Mouse (Mus musculus) liver, postnatal 0 days (tissue): ENCODE data around the gene Pafah1b2. TPM values are rescaled to one million over a fixed set of nuclear protein-coding genes. Genes with fewer than 3 reads are reported as not detected.

Experiments used
- ATAC-seq: fragments of 200-750 bp; cut with Nextera tagmentation; 2 replicates; pipeline ENCODE4 v1.8.0; 2017; ENCODE audit warnings: mild to moderate bottlenecking, moderate library complexity
- DNase-seq: peaks from one replicate; pipeline ENCODE4 v3.0.0-alpha.2; 2016
- H3K27ac ChIP-seq: fragments of 300-500 bp; sonication (generic); 2 replicates; pipeline ENCODE4 v1.5.1; 2014; ENCODE audit warnings: antibody characterized with exemption, moderate library complexity, mild to moderate bottlenecking, low read depth
- H3K27me3 ChIP-seq: fragments of 300-500 bp; sonication (generic); 2 replicates; pipeline ENCODE4 v1.6.1; 2014; ENCODE audit warnings: low read length, control low read depth, mixed read lengths; ENCODE audit not compliant: insufficient read depth
- H3K36me3 ChIP-seq: fragments of 300-500 bp; sonication (generic); replicated peaks from 2 replicates; pipeline ENCODE4 v1.6.1; 2014; ENCODE audit warnings: mild to moderate bottlenecking, control low read depth, low read length, moderate library complexity, mixed read lengths; ENCODE audit not compliant: insufficient read depth
- H3K4me1 ChIP-seq: fragments of 300-500 bp; sonication (generic); 2 replicates; pipeline ENCODE4 v1.6.1; 2014; ENCODE audit warnings: antibody characterized with exemption, mild to moderate bottlenecking, control low read depth; ENCODE audit not compliant: insufficient read depth
- H3K4me2 ChIP-seq: fragments of 300-500 bp; sonication (generic); 2 replicates; pipeline ENCODE4 v1.6.1; 2014; ENCODE audit warnings: low read depth, mild to moderate bottlenecking, low read length, moderate library complexity, mixed read lengths
- H3K4me3 ChIP-seq: fragments of 300-500 bp; sonication (generic); 2 replicates; pipeline ENCODE4 v1.5.1; 2014; ENCODE audit warnings: low read depth, low read length
- H3K9ac ChIP-seq: fragments of 300-500 bp; sonication (generic); replicated peaks from 2 replicates; pipeline ENCODE4 v1.6.1; 2014; ENCODE audit warnings: mild to moderate bottlenecking, moderate library complexity
- H3K9me3 ChIP-seq: fragments of 300-500 bp; sonication (generic); 2 replicates; pipeline ENCODE4 v1.6.1; 2016; ENCODE audit warnings: mild to moderate bottlenecking, control low read depth, low read length, mixed read lengths
- CTCF ChIP-seq: sonication (generic); IDR thresholded peaks from 2 replicates; pipeline ENCODE4 v1.5.1; 2016; ENCODE audit warnings: antibody characterized with exemption, low read depth
- EP300 ChIP-seq: IDR thresholded peaks from 2 replicates; pipeline ENCODE4 v1.6.1; 2016; ENCODE audit warnings: antibody characterized with exemption, low read depth, mild to moderate bottlenecking
- WGBS: fragments of 180-500 bp; shearing (Covaris S2); extraction: QIAGEN DNeasy Blood & Tissue Kit; methylation state at CpG from one replicate; pipeline ENCODE4 v1.1.7; 2014; ENCODE audit not compliant: insufficient replicate concordance; 5-methylcytosine and 5-hydroxymethylcytosine counted together
- polyA plus RNA-seq: library from polyadenylated mRNA; unstranded; fragments of >200 nt; fragmentation: Nextera tagmentation; extraction: Ambion mirVana; gene quantifications from 2 replicates; pipeline ENCODE4 v1.2.1, GENCODE M21; 2015

Gene Pafah1b2
- polyA plus RNA-seq, result 35.8 and 42.6 TPM in 2 replicates

GRCm38 (mm10) chr9:46012091-46013008 is at the start of gene Pafah1b2, which contains the start of gene Sik3:
TSS of gene Pafah1b2 (minus strand) at chr9:46012690.
TSS of gene Sik3 (plus strand) at chr9:46012820.
- H3K4me1 ChIP-seq, result peaks cover 37% of the 10 kb centered on the region

DNA sequence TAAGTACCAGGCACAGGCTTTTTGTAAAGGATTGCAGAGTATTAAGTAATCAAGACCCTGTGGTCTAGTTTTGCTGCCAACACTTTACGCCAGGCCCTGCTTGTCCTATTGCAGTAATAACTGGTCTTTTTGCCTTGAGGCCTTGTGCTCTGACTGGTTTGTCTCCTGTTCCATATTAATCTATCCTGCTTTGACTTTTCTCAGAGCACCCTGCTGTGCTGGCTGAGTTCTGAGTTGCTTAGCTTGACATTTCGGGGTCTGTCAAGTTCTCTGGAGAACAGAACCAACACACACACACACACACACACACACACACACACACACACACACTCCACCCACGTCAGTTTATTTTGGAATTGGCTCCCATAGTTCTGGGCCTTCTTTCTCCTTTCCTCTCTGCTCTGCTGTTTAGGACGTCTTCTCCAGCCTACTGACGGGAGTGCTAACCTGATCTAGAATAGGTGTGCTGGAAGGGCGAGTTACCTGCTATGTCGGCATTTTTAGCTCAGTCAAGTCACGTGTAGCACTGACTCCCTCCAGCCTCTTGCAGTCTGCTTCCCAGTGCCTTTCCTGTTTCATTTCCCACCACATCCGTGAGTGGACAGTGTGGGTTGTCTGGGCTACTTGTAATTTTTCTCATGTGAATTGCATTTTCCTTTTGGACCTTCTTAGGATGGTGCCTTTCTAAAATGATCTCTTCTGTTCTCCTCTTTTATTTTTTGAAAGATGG is 49.4 kb upstream of the Pafah1b2 start:
- TF ChIP-seq EP300, result no peak
- no peak for TF ChIP-seq CTCF
- H3K4me2 ChIP-seq, result peak overlapping the region; percentile 18; the same call in 1 of the 2 replicates
- peaks cover 30% of the 10 kb centered on the region for H3K4me1 ChIP-seq
- H3K27ac ChIP-seq, result peak overlapping the region; percentile 76
- H3K9ac ChIP-seq, result no peak overlapping the region
- DNase-seq (peak; percentile 35), ATAC-seq (peak; percentile 83)
- H3K4me3 ChIP-seq, result no peak overlapping the region
- H3K27me3 ChIP-seq, result no peaks in the 10 kb centered on the region
- 55% methylated on average over 9 of the region's 9 CpGs for WGBS
- no peaks in the 10 kb centered on the region for H3K9me3 ChIP-seq
- H3K36me3 ChIP-seq, result no peaks in the 10 kb centered on the region

More at GRCm38 (mm10) chr9:46012091-46013008, at the start of gene Pafah1b2, which contains the start of gene Sik3:
- ATAC-seq (peak; percentile 86), DNase-seq (peak; percentile 95)
- peak within 1 kb of the TSS; percentile 85 for H3K4me3 ChIP-seq
- no peaks in the 10 kb centered on the region for H3K27me3 ChIP-seq
- H3K9me3 ChIP-seq, result no peaks in the 10 kb centered on the region
- H3K4me2 ChIP-seq, result peak within 1 kb of the TSS; percentile 86
- WGBS, result 4% methylated on average over 42 of the region's 78 CpGs
- H3K9ac ChIP-seq, result peak within 1 kb of the TSS; percentile 88
- TF ChIP-seq CTCF (peak; percentile 84), EP300 (no peak)
- H3K27ac ChIP-seq, result peak within 1 kb of the TSS; percentile 91
- no peaks in the 10 kb centered on the region for H3K36me3 ChIP-seq

DNA sequence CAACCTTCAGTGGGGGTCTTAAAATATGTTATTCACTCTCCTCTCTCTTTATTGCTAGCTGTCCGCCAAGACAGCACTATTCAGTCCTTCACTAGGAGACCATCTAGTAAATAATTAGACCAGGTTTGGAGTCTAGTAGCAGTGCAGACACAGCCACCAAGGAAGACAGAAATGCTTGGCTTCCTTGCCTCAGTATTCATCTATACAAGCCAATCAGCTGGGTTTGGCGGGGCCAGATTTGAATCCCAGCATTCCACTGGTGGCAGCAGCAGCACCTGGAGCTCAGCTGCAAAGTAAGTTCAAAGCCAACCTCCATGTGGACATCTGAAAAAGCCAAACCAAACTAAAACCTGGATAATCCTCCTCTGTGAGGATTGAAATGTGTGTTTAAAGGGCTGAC is 47.8 kb upstream of the Pafah1b2 start:
- Histone ChIP-seq H3K27ac (no peak overlapping the region), H3K36me3 (no peaks in the 10 kb centered on the region), H3K9me3 (no peaks in the 10 kb centered on the region), H3K4me2 (no peak overlapping the region), H3K4me3 (no peak overlapping the region), H3K9ac (no peak overlapping the region), H3K27me3 (no peaks in the 10 kb centered on the region), H3K4me1 (peaks cover 22% of the 10 kb centered on the region)
- TF ChIP-seq EP300 (no peak), CTCF (no peak)
- ATAC-seq (no peak), DNase-seq (no peak)
- WGBS, result 73% methylated on average over 2 of the region's 2 CpGs

GRCm38 (mm10) chr9:46058065-46058464 is 45.6 kb upstream of the Pafah1b2 start:
- TF ChIP-seq EP300, result no peak
- no peak for TF ChIP-seq CTCF
- Histone ChIP-seq H3K4me3 (no peak overlapping the region), H3K4me2 (no peak overlapping the region), H3K27ac (no peak overlapping the region), H3K9me3 (no peaks in the 10 kb centered on the region), H3K36me3 (no peaks in the 10 kb centered on the region), H3K9ac (no peak overlapping the region), H3K4me1 (peaks cover 28% of the 10 kb centered on the region), H3K27me3 (no peaks in the 10 kb centered on the region)
- ATAC-seq (no peak), DNase-seq (no peak)
- 63% methylated on average over 3 of the region's 3 CpGs for WGBS

DNA sequence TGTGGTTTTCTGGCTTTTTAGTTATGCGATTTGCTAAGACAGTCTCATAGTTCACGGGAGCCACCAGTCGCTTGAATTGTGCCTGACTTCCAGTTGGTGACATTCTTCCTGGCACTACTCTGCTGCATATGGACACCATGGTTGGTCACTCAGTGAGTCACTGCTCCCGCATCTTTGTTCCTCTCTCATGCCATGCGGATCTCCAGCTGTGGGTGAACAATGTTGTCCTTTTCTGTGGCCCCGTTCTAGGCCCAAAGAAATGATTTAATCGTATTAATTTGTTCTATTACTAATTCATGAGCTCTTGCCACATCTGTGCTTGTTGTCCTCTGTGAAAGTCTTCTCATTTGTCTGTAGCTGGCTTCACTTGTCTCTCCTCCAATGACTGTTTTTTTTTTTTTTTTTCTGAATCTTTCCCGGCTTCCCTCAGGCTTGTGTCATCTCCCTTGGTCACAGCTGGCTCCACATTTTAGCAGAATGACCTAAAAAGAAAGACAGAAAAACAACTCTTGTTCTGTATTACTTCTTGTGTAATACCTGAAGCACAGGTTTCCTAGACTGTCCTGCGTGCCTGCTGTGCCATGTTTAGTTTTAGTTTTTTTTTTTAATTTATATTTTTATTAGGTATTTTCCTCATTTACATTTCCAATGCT is 40.6 kb upstream of the Pafah1b2 start:
- peaks cover 16% of the 10 kb centered on the region; the same call in 1 of the 2 replicates for H3K4me1 ChIP-seq
- H3K27me3 ChIP-seq, result no peaks in the 10 kb centered on the region
- 82% methylated on average over 9 of the region's 9 CpGs for WGBS
- H3K27ac ChIP-seq, result peak overlapping the region; percentile 29
- no peak for DNase-seq
- H3K9me3 ChIP-seq, result no peaks in the 10 kb centered on the region
- no peaks in the 10 kb centered on the region for H3K36me3 ChIP-seq
- H3K9ac ChIP-seq, result no peak overlapping the region
- no peak overlapping the region for H3K4me2 ChIP-seq
- no peak overlapping the region for H3K4me3 ChIP-seq
- no peak for TF ChIP-seq CTCF
- TF ChIP-seq EP300, result no peak
- ATAC-seq, result peak; percentile 67

DNA sequence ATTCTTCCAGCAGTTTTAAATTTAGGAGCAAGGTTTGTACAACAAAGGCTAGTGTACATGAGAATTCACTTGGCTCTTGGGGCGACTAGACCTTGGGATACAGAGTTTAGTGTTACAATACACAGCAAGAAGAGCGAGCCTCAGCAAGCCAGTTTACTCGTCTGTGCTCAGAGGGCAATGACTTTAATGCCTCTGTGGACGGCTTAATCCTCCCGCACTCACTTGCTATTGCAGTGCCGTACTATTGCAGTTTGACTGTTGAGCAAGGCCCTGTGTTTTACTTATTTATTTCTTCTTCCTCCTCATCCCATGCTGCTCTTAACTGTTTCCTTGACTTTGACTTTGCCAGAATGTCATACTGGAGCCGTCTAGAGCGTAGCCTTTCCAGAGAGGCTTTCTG is 37.7 kb upstream of the Pafah1b2 start:
- Histone ChIP-seq H3K27me3 (no peaks in the 10 kb centered on the region), H3K4me2 (no peak overlapping the region), H3K36me3 (no peaks in the 10 kb centered on the region), H3K27ac (no peak overlapping the region), H3K4me3 (no peak overlapping the region), H3K9me3 (no peaks in the 10 kb centered on the region), H3K9ac (no peak overlapping the region), H3K4me1 (peaks cover 16% of the 10 kb centered on the region; the same call in 1 of the 2 replicates)
- TF ChIP-seq CTCF (no peak), EP300 (no peak)
- no peak for ATAC-seq
- DNase-seq, result no peak
- 75% methylated on average over 8 of the region's 8 CpGs for WGBS
